Mouse (Mus musculus) midbrain, embryonic 16.5 days (tissue): ENCODE measurements at regions not wholly inside any gene's neighbourhood (a gene's known extent, or its start where the extent isn't known, plus 50 kb on each side); places are given as distances from the start of the nearest gene placed in this dataset.

ENCODE experiments used
- ATAC-seq: fragments of 200-750 bp; cut with Nextera tagmentation; 2 replicates; pipeline ENCODE4 v1.8.0; 2017; ENCODE audit warnings: moderate TSS enrichment
- H3K27ac ChIP-seq: fragments of 300-500 bp; sonication (generic); 2 replicates; pipeline ENCODE4 v1.5.1; 2014; ENCODE audit warnings: mild to moderate bottlenecking, low read length, mixed read lengths
- H3K27me3 ChIP-seq: fragments of 300-500 bp; sonication (generic); 2 replicates; pipeline ENCODE4 v1.6.1; 2014; ENCODE audit warnings: low read depth, low read length, mixed read lengths; ENCODE audit not compliant: control insufficient read depth, insufficient read depth
- H3K36me3 ChIP-seq: fragments of 300-500 bp; sonication (generic); 2 replicates; pipeline ENCODE4 v1.6.1; 2014; ENCODE audit warnings: mild to moderate bottlenecking, low read length, moderate library complexity, mixed read lengths; ENCODE audit not compliant: control insufficient read depth, insufficient read depth
- H3K4me1 ChIP-seq: fragments of 300-500 bp; sonication (generic); 2 replicates; pipeline ENCODE4 v1.6.1; 2014; ENCODE audit warnings: mild to moderate bottlenecking, low read length, mixed read lengths; ENCODE audit not compliant: control insufficient read depth, insufficient read depth
- H3K4me2 ChIP-seq: fragments of 300-500 bp; sonication (generic); 2 replicates; pipeline ENCODE4 v1.6.1; 2014; ENCODE audit warnings: mild to moderate bottlenecking, low read length, mixed read lengths
- H3K4me3 ChIP-seq: fragments of 300-500 bp; sonication (generic); 2 replicates; pipeline ENCODE4 v1.5.1; 2014; ENCODE audit warnings: low read depth, mild to moderate bottlenecking, low read length, moderate library complexity, mixed read lengths
- H3K9ac ChIP-seq: fragments of 300-500 bp; sonication (generic); 2 replicates; pipeline ENCODE4 v1.6.1; 2014; ENCODE audit warnings: low read depth, low read length, mixed read lengths
- H3K9me3 ChIP-seq: fragments of 300-500 bp; sonication (generic); replicated peaks from 2 replicates; pipeline ENCODE4 v1.6.1; 2014; ENCODE audit warnings: mild to moderate bottlenecking, low read length, mixed read lengths; ENCODE audit not compliant: control insufficient read depth, poor library complexity, severe bottlenecking
- WGBS: fragments of 180-500 bp; shearing (Covaris S2); extraction: QIAGEN DNeasy Blood & Tissue Kit; methylation state at CpG from one replicate; pipeline ENCODE4 v1.1.7; 2014; 5-methylcytosine and 5-hydroxymethylcytosine counted together

GRCm38 (mm10) chr15:67036341-67036740 lies 535.6 kb upstream of the Lrrc6 start:
- Histone ChIP-seq H3K4me1 (no peaks in the 10 kb centered on the region), H3K4me2 (no peak overlapping the region), H3K4me3 (no peak overlapping the region), H3K9me3 (no peaks in the 10 kb centered on the region), H3K27ac (no peak overlapping the region), H3K36me3 (no peaks in the 10 kb centered on the region), H3K9ac (no peak overlapping the region), H3K27me3 (no peaks in the 10 kb centered on the region)
- 71% methylated on average over 2 of the region's 2 CpGs for WGBS
- no peak for ATAC-seq

GRCm38 (mm10) chr15:67033936-67034335 lies 533.2 kb upstream of the Lrrc6 start:
- ATAC-seq: no peak
- Histone ChIP-seq H3K4me1 (no peaks in the 10 kb centered on the region), H3K9me3 (no peaks in the 10 kb centered on the region), H3K9ac (no peak overlapping the region), H3K27me3 (no peaks in the 10 kb centered on the region), H3K36me3 (no peaks in the 10 kb centered on the region), H3K4me2 (no peak overlapping the region), H3K4me3 (no peak overlapping the region), H3K27ac (no peak overlapping the region)
- WGBS: 74% methylated on average over 2 of the region's 2 CpGs

- H3K9ac ChIP-seq: no peak overlapping the region
- H3K27ac ChIP-seq: no peak overlapping the region
- WGBS: 90% methylated on average over 11 of the region's 11 CpGs
- no peak overlapping the region for H3K4me2 ChIP-seq
- H3K36me3 ChIP-seq: no peaks in the 10 kb centered on the region
- H3K9me3 ChIP-seq: no peaks in the 10 kb centered on the region
- ATAC-seq: no peak
- no peaks in the 10 kb centered on the region for H3K27me3 ChIP-seq
- H3K4me3 ChIP-seq: no peak overlapping the region
- H3K4me1 ChIP-seq: no peaks in the 10 kb centered on the region
Measured at GRCm38 (mm10) chr15:67031866-67032526, 531.3 kb upstream of the Lrrc6 start.

- ATAC-seq: no peak
- no peak overlapping the region for H3K9ac ChIP-seq
- H3K36me3 ChIP-seq: no peaks in the 10 kb centered on the region
- no peaks in the 10 kb centered on the region for H3K4me1 ChIP-seq
- H3K4me2 ChIP-seq: no peak overlapping the region
- H3K4me3 ChIP-seq: no peak overlapping the region
- WGBS: 67% methylated on average over 1 of the region's 1 CpGs
- no peaks in the 10 kb centered on the region for H3K9me3 ChIP-seq
- no peak overlapping the region for H3K27ac ChIP-seq
- H3K27me3 ChIP-seq: no peaks in the 10 kb centered on the region
Measured at GRCm38 (mm10) chr15:67030975-67031374, 530.3 kb upstream of the Lrrc6 start.

- H3K4me1 ChIP-seq: no peaks in the 10 kb centered on the region
- no peaks in the 10 kb centered on the region for H3K9me3 ChIP-seq
- H3K27ac ChIP-seq: no peak overlapping the region
- H3K9ac ChIP-seq: no peak overlapping the region
- no peak for ATAC-seq
- H3K36me3 ChIP-seq: no peaks in the 10 kb centered on the region
- WGBS: 89% methylated on average over 1 of the region's 1 CpGs
- H3K27me3 ChIP-seq: no peaks in the 10 kb centered on the region
- H3K4me3 ChIP-seq: no peak overlapping the region
- H3K4me2 ChIP-seq: no peak overlapping the region
Measured at GRCm38 (mm10) chr15:67028161-67028560, 527.5 kb upstream of the Lrrc6 start.

- no peak overlapping the region for H3K4me2 ChIP-seq
- H3K27ac ChIP-seq: no peak overlapping the region
- H3K4me1 ChIP-seq: no peaks in the 10 kb centered on the region
- H3K9ac ChIP-seq: no peak overlapping the region
- no peak overlapping the region for H3K4me3 ChIP-seq
- no peaks in the 10 kb centered on the region for H3K27me3 ChIP-seq
- H3K36me3 ChIP-seq: no peaks in the 10 kb centered on the region
- H3K9me3 ChIP-seq: no peaks in the 10 kb centered on the region; the same call in 1 of the 2 replicates
- no peak for ATAC-seq
- 81% methylated on average over 2 of the region's 2 CpGs for WGBS
Measured at GRCm38 (mm10) chr15:67027751-67028150, 527.0 kb upstream of the Lrrc6 start.

GRCm38 (mm10) chr15:67025746-67026145 lies 525.0 kb upstream of the Lrrc6 start:
- H3K27me3 ChIP-seq: no peaks in the 10 kb centered on the region
- H3K9me3 ChIP-seq: no peaks in the 10 kb centered on the region; the same call in 1 of the 2 replicates
- ATAC-seq: no peak
- no peaks in the 10 kb centered on the region for H3K4me1 ChIP-seq
- H3K27ac ChIP-seq: no peak overlapping the region
- no peak overlapping the region for H3K9ac ChIP-seq
- no peak overlapping the region for H3K4me3 ChIP-seq
- no peaks in the 10 kb centered on the region for H3K36me3 ChIP-seq
- WGBS: 92% methylated on average over 4 of the region's 4 CpGs
- no peak overlapping the region for H3K4me2 ChIP-seq

- ATAC-seq: no peak
- H3K27me3 ChIP-seq: no peaks in the 10 kb centered on the region
- H3K4me3 ChIP-seq: no peak overlapping the region
- H3K27ac ChIP-seq: no peak overlapping the region
- WGBS: 89% methylated on average over 2 of the region's 2 CpGs
- no peak overlapping the region for H3K4me2 ChIP-seq
- H3K4me1 ChIP-seq: peaks cover under 1% of the 10 kb centered on the region; the same call in 1 of the 2 replicates
- no peak overlapping the region for H3K9ac ChIP-seq
- no peaks in the 10 kb centered on the region for H3K36me3 ChIP-seq
- no peaks in the 10 kb centered on the region; the same call in 1 of the 2 replicates for H3K9me3 ChIP-seq
Measured at GRCm38 (mm10) chr15:67024386-67024785, 523.7 kb upstream of the Lrrc6 start.

GRCm38 (mm10) chr15:67023081-67023480 lies 522.4 kb upstream of the Lrrc6 start:
- Histone ChIP-seq H3K27me3 (no peaks in the 10 kb centered on the region), H3K4me2 (no peak overlapping the region), H3K9me3 (no peaks in the 10 kb centered on the region; the same call in 1 of the 2 replicates), H3K4me3 (no peak overlapping the region), H3K36me3 (no peaks in the 10 kb centered on the region), H3K9ac (no peak overlapping the region), H3K27ac (no peak overlapping the region), H3K4me1 (peaks cover 3% of the 10 kb centered on the region; the same call in 1 of the 2 replicates)
- 92% methylated on average over 1 of the region's 1 CpGs for WGBS
- ATAC-seq: no peak
